8 mouse cellular contexts compared by ENCODE assay signal in genomic region chr11:107529320-107529719, GRCm38 (mm10). TPM values are rescaled to one million over a fixed set of nuclear protein-coding genes. Genes with fewer than 3 reads are reported as not detected.
DNase-seq lines count a peak whose midpoint lies in the region; ATAC-seq lines count a peak whose summit lies in the region.

No protein-coding gene starts in this region.

- H3K4me1 ChIP-seq in embryonic facial prominence, embryonic 15.5 days = no peaks in the 10 kb centered on the region
- peaks cover 3% of the 10 kb centered on the region; the same call in 1 of the 2 replicates for H3K4me1 ChIP-seq in kidney, embryonic 14.5 days (ENCODE audit: control insufficient read depth, insufficient read depth, low read length)
- H3K4me1 ChIP-seq in midbrain, embryonic 10.5 days = peaks cover 10% of the 10 kb centered on the region

- no peak overlapping the region for H3K9ac ChIP-seq in embryonic facial prominence, embryonic 15.5 days
- H3K9ac ChIP-seq in kidney, embryonic 14.5 days (ENCODE audit: low read depth, low read length) = no peak overlapping the region

- ATAC-seq in embryonic facial prominence, embryonic 15.5 days (ENCODE audit: insufficient number of reproducible peaks, low FRiP score, low TSS enrichment, low read depth) = no peak
- peak; percentile 62 for ATAC-seq in kidney, embryonic 14.5 days (ENCODE audit: low FRiP score, low TSS enrichment)

- peak overlapping the region; percentile 1; the same call in 1 of the 2 replicates for H3K27ac ChIP-seq in embryonic facial prominence, embryonic 15.5 days (replicated peaks)
- H3K27ac ChIP-seq in kidney, embryonic 14.5 days (ENCODE audit: low read depth, low read length) = peak overlapping the region; percentile 19; the same call in 1 of the 2 replicates
- H3K27ac ChIP-seq in macrophage = peak overlapping the region; percentile 71
- H3K27ac ChIP-seq in midbrain, embryonic 10.5 days (replicated peaks) = no peak overlapping the region

- H3K36me3 ChIP-seq in embryonic facial prominence, embryonic 15.5 days = no peaks in the 10 kb centered on the region
- H3K36me3 ChIP-seq in kidney, embryonic 14.5 days (ENCODE audit: control insufficient read depth, insufficient read depth, low read length) = no peaks in the 10 kb centered on the region
- H3K36me3 ChIP-seq in macrophage (ENCODE audit: inconsistent target) = no peaks in the 10 kb centered on the region
- no peaks in the 10 kb centered on the region for H3K36me3 ChIP-seq in midbrain, embryonic 10.5 days

- H3K4me2 ChIP-seq in embryonic facial prominence, embryonic 15.5 days (replicated peaks) = no peak overlapping the region
- no peak overlapping the region for H3K4me2 ChIP-seq in kidney, embryonic 14.5 days (replicated peaks; ENCODE audit: low read depth, low read length)

- peak; percentile 14 for DNase-seq in right cerebral cortex, postnatal 14 days
- no peak for DNase-seq in right cerebral cortex, postnatal 25 days
- no peak for DNase-seq in left cerebral cortex, postnatal 14 days (ENCODE audit: low spot score in 2 of 2)
- no peak for DNase-seq in midbrain, embryonic 10.5 days (ENCODE audit: low spot score)
- DNase-seq in c-Kit-positive CD71-positive TER-119-positive erythroid progenitor cells, embryonic 14.5 days (ENCODE audit: low spot score) = no peak

- intact Hi-C loops in left cerebral cortex, postnatal 14 days (cut with DNase I) = no loop called here

- no peak overlapping the region for H3K4me3 ChIP-seq in embryonic facial prominence, embryonic 15.5 days (replicated peaks)
- no peak overlapping the region for H3K4me3 ChIP-seq in kidney, embryonic 14.5 days (ENCODE audit: low read length)
- H3K4me3 ChIP-seq in macrophage (ENCODE audit: inconsistent target) = no peak overlapping the region
- H3K4me3 ChIP-seq in midbrain, embryonic 10.5 days = no peak overlapping the region

- H3K9me3 ChIP-seq in embryonic facial prominence, embryonic 15.5 days (replicated peaks) = no peaks in the 10 kb centered on the region
- no peaks in the 10 kb centered on the region for H3K9me3 ChIP-seq in kidney, embryonic 14.5 days (ENCODE audit: control insufficient read depth, low read length)
- H3K9me3 ChIP-seq in midbrain, embryonic 10.5 days (replicated peaks) = no peaks in the 10 kb centered on the region

- no peaks in the 10 kb centered on the region for H3K79me2 ChIP-seq in macrophage (ENCODE audit: inconsistent target)

- 33% methylated on average over 8 of the region's 8 CpGs for WGBS in embryonic facial prominence, embryonic 15.5 days
- 30% methylated on average over 8 of the region's 8 CpGs for WGBS in kidney, embryonic 14.5 days
- 4% methylated on average over 8 of the region's 8 CpGs for WGBS in macrophage (ENCODE audit: missing documents)
- 58% methylated on average over 8 of the region's 8 CpGs for WGBS in midbrain, embryonic 10.5 days

- H3K27me3 ChIP-seq in embryonic facial prominence, embryonic 15.5 days = no peaks in the 10 kb centered on the region
- no peaks in the 10 kb centered on the region for H3K27me3 ChIP-seq in kidney, embryonic 14.5 days (ENCODE audit: control insufficient read depth, insufficient read depth, low read length)
- H3K27me3 ChIP-seq in midbrain, embryonic 10.5 days (ENCODE audit: low read depth, poor library complexity, severe bottlenecking) = no peaks in the 10 kb centered on the region

RNA-seq across cellular contexts. Expression of gene Helz, which starts 18.4 kb away (rescaled TPM):
- 19.5 and 19.9 TPM in 2 replicates for polyA plus RNA-seq in embryonic facial prominence, embryonic 15.5 days (2015; fragmentation: Nextera tagmentation; extraction: Ambion mirVana)
- polyA plus RNA-seq in kidney, embryonic 14.5 days (2014; fragmentation: Nextera tagmentation; extraction: Ambion mirVana) = 19.0 and 29.8 TPM in 2 replicates
- 100 to 1,000 TPM in 5 of 26 experiments, 10 to 100 TPM in 21; 35.6 to 114 (median 79.3) TPM for total RNA-seq in macrophage (2018; cell fraction: chromatin; rRNA removed)
- 10 to 100 TPM; 15.8 to 28.3 (median 20.6) TPM for total RNA-seq in macrophage (2018; cell fraction: cytosol; rRNA removed)
- total RNA-seq in macrophage (2018; cell fraction: nucleus; rRNA removed) = 10 to 100 TPM; 21.5 to 72.2 (median 38.3) TPM
- 10.5 to 26.0 TPM (median 10.7 TPM) in 3 replicates for polyA plus RNA-seq in macrophage (2018)
- total RNA-seq in left cerebral cortex, postnatal 14 days (2021) = 10 to 100 TPM; 40.7 to 43.6 TPM
- polyA plus RNA-seq in midbrain, embryonic 10.5 days (2016; fragmentation: Nextera tagmentation; extraction: Ambion mirVana) = 19.0 and 21.6 TPM in 2 replicates

RNA-seq across cellular contexts. Expression of gene Psmd12, which starts 50.0 kb away (rescaled TPM):
- 153 and 161 TPM in 2 replicates for polyA plus RNA-seq in embryonic facial prominence, embryonic 15.5 days (2015; fragmentation: Nextera tagmentation; extraction: Ambion mirVana)
- 170 and 201 TPM in 2 replicates for polyA plus RNA-seq in kidney, embryonic 14.5 days (2014; fragmentation: Nextera tagmentation; extraction: Ambion mirVana)
- total RNA-seq in macrophage (2018; cell fraction: chromatin; rRNA removed) = 10 to 100 TPM; 19.1 to 51.0 (median 37.6) TPM
- 10 to 100 TPM; 44.9 to 69.9 (median 58.1) TPM for total RNA-seq in macrophage (2018; cell fraction: cytosol; rRNA removed)
- 10 to 100 TPM; 22.7 to 54.8 (median 34.9) TPM for total RNA-seq in macrophage (2018; cell fraction: nucleus; rRNA removed)
- 51.5 to 101 TPM (median 97.5 TPM) in 3 replicates for polyA plus RNA-seq in macrophage (2018)
- 10 to 100 TPM; 71.8 to 73.6 TPM for total RNA-seq in left cerebral cortex, postnatal 14 days (2021)
- 221 and 237 TPM in 2 replicates for polyA plus RNA-seq in midbrain, embryonic 10.5 days (2016; fragmentation: Nextera tagmentation; extraction: Ambion mirVana)

RNA-seq across cellular contexts. Expression of gene Pitpnc1, which starts 58.8 kb away (rescaled TPM):
- polyA plus RNA-seq in embryonic facial prominence, embryonic 15.5 days (2015; fragmentation: Nextera tagmentation; extraction: Ambion mirVana) = 20.6 and 22.0 TPM in 2 replicates
- 15.2 and 19.4 TPM in 2 replicates for polyA plus RNA-seq in kidney, embryonic 14.5 days (2014; fragmentation: Nextera tagmentation; extraction: Ambion mirVana)
- 100 to 1,000 TPM in 22 of 26 experiments, 10 to 100 TPM in 4; 73.3 to 454 (median 139) TPM for total RNA-seq in macrophage (2018; cell fraction: chromatin; rRNA removed)
- 10 to 100 TPM; 26.8 to 55.8 (median 41.9) TPM for total RNA-seq in macrophage (2018; cell fraction: cytosol; rRNA removed)
- 100 to 1,000 TPM in 1 of 26 experiments, 10 to 100 TPM in 25; 27.9 to 103 (median 57.9) TPM for total RNA-seq in macrophage (2018; cell fraction: nucleus; rRNA removed)
- 21.3 to 50.1 TPM (median 30.5 TPM) in 3 replicates for polyA plus RNA-seq in macrophage (2018)
- total RNA-seq in left cerebral cortex, postnatal 14 days (2021) = 10 to 100 TPM; 61.1 to 64.3 TPM
- 20.4 and 26.1 TPM in 2 replicates for polyA plus RNA-seq in midbrain, embryonic 10.5 days (2016; fragmentation: Nextera tagmentation; extraction: Ambion mirVana)
